Mouse (Mus musculus) kidney, adult 2 months (tissue): ENCODE data around the gene Itga3.

Experiments used
- CTCF ChIP-seq: fragments of 200-500 bp; conservative IDR thresholded peaks from 2 replicates; pipeline ENCODE4 v1.5.1; 2011; ENCODE audit warnings: low read depth, mild to moderate bottlenecking, control low read depth, low read length, moderate library complexity, mixed read lengths; ENCODE audit not compliant: insufficient read depth, insufficient read length
- POLR2A ChIP-seq: fragments of 200-500 bp; IDR thresholded peaks from one replicate; pipeline ENCODE4 v1.6.1; 2011; ENCODE audit warnings: low read depth, low read length, control low read depth

- no peak for TF ChIP-seq POLR2A
- TF ChIP-seq CTCF = peak; percentile 99
Observed at GRCm38 (mm10) chr11:95117030-95117429, 40.4 kb upstream of the Itga3 start.
